Mouse (Mus musculus): ENCODE measurements around the gene Mettl7a1. TPM values are rescaled to one million over a fixed set of nuclear protein-coding genes. Genes with fewer than 3 reads are reported as not detected.

Mettl7a1 gene
- 18.4 TPM for total RNA-seq (2023)

DNA sequence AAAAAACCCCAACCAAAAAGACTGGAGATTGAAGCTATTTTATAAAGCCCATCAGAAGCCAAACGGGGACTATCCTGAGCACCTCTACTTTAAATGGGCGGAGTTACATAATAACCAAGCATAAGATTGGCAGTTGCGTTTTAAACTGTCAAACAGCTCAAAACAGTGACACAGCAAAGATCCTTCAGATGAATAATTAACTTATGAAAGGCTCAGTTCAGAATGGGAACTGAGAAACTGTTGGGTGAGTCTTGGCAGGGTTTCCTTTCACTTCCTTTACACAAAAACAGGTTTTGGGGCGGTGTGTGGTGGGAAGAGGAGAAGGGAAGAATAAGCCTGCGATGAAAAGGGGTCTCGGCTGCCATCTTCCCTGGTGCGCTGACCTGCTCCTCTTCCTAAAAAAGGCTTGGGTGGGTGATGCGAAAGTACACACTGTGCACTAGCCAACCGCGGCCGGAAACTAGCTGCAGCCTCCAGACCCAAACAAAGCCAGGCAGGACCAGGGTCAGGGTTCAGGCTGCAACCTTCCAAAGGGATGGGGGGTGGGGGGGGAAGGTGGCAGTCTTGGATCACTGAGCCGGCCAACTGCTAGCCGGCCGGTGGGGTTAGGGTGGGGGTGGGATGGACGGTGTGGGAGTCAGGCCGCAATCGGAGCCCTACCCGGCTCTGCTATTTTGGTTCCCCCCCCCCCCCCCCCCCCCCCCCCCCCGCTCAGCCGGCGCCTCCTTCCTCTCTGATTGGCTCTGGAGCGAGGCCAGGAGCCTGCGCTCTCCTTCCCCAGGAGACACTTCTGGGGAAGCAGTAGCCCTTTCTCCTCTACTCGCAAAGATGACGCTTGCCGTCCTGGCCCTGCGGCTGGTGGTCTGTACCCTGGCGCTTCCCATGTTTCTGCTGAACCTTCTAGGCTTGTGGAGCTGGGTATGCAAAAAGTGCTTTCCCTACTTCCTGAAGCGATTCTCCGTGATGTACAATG is at the start of gene Mettl7a1:
TSS of gene Mettl7a1 (plus strand) at position 122 of the 973 bp plus-strand sequence.

DNA sequence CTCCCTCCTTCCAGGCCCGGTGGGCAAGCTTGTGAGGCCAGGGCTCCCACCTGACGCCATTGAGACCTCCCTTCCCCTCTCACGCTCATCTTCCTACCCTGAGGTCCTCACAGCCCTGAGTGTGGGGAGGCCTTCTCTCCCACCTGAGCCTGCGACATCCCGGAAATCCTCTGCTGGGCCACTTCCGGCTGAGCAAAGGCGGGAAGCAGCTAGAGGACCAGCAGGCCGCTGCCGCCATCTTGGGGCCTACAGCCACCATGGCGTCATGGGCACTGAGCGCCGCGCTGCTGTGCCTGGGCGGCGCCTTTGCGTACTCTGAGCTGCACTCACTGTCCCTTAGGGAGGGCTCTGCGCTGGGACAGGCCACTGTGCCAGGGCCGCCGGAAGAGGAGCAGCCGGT is 23.3 kb upstream of the Mettl7a1 start, which contains the start of gene Tmprss12:
TSS of gene Tmprss12 (plus strand) at position 212 of the 400 bp plus-strand sequence.

DNA sequence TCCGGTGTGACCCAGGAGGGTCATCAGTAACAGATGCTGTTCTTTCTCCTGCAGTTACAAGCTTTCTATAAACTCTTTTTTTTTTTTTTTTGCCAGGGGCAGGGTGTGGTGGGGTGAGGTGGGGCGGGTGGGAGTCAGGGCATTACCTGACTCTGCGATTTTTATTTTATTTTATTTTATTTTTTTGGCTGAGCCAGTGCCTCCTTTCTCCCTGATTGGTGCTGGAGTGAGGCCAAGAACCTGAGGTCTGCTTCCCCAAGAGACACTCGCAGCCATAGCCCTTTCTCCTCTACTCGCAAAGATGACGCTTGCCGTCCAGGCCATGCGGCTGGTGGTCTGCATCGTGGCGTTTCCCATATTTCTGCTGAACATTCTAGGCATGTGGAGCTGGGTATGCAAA is 30.7 kb downstream of the Mettl7a1 start, which contains the start of gene Mettl7a3:
TSS of gene Mettl7a3 (plus strand) at position 301 of the 400 bp plus-strand sequence.

DNA sequence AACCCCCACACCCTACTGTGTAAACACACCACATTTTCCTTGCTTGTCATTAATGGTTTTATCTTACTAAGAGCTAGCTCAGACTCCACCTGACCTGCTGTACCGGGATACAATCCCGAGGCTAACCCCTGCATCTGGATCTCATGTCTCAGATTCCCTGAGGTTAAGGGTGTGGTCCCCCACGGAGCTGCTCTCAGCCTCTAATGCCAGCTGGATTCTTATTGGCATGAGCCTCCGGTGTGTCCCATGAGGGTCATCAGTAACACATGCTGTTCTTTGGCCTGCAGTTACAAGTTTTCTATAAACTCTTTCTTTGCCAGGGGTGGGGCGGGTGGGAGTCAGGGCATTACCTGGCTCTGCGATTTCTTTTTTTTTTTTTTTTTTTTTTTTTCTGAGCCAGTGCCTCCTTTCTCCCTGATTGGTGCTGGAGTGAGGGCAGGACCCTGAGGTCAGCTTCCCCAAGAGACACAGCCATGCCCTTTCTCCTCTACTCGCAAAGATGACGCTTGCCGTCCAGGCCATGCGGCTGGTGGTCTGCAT is 48.8 kb downstream of the Mettl7a1 start, which contains the start of the genes Methig1 and Mettl7a2:
TSS of gene Methig1 (plus strand) at position 439 of the 540 bp plus-strand sequence.
TSS of gene Mettl7a2 (plus strand) at position 490 of the 540 bp plus-strand sequence.

DNA sequence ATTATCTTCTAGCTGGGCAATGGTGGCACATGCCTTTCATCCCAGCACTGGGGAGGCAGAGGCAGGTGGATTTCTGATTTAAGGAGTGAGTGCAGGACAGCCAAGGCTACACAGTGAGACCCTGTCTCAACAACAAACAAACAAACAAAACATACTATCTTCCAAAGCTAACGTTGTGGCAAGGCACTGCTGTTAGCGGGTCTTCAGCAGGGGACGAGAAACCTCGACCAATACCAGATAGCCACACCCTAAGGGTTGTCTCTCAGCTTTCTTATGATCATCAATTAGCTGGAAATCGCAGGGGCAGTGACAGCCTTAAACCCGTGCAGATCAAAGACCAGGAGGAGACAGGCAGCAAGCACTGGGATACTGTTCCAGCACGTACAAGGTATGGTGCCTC is 60.3 kb downstream of the Mettl7a1 start, which contains the start of gene Higd1c:
TSS of gene Higd1c (plus strand) at position 301 of the 400 bp plus-strand sequence.

Other genes starting within 250 kb of the Mettl7a1 start
- 102 TPM for gene Atf1, start 76.3 kb upstream of the Mettl7a1 start, total RNA-seq (2023)
- gene Tmprss12, start 23.3 kb upstream of the Mettl7a1 start, total RNA-seq (2023) = not detected
- gene Mettl7a3, start 30.8 kb downstream of the Mettl7a1 start, total RNA-seq (2023) = not detected
- not detected for gene Methig1, start 49.0 kb downstream of the Mettl7a1 start, total RNA-seq (2023)
- gene Mettl7a2, start 49.1 kb downstream of the Mettl7a1 start, total RNA-seq (2023) = not detected
- not detected for gene Higd1c, start 60.4 kb downstream of the Mettl7a1 start, total RNA-seq (2023)
- gene Gm5475, start 118.0 kb downstream of the Mettl7a1 start, total RNA-seq (2023) = not detected
- 36.1 TPM for gene Slc11a2, start 120.9 kb downstream of the Mettl7a1 start, total RNA-seq (2023)
- 44.3 TPM for gene Letmd1, start 164.9 kb downstream of the Mettl7a1 start, total RNA-seq (2023)
- 9.8 TPM for gene Csrnp2, start 191.3 kb downstream of the Mettl7a1 start, total RNA-seq (2023)
- 11.7 TPM for gene Tfcp2, start 247.9 kb downstream of the Mettl7a1 start, total RNA-seq (2023)